Mouse (Mus musculus): ENCODE data around the gene Diaph3.

- TF ChIP-seq CTCF (IDR thresholded peaks at IDR 0.05; ENCODE audit: low read depth): no peak
- TF ChIP-seq EP300 (IDR thresholded peaks at IDR 0.05; ENCODE audit: low read depth): no peak
Observed at GRCm38 (mm10) chr14:86684585-86685503, 456.2 kb downstream of the Diaph3 start.
